24 mouse cellular contexts compared by ENCODE assay signal in genomic region chr19:24098691-24099090, GRCm38 (mm10).
DNase-seq lines count a peak whose midpoint lies in the region; ATAC-seq and TF ChIP-seq lines count a peak whose summit lies in the region.
"Had no signal": no experiment of that assay in that cellular context is flagged by ENCODE, and none has a peak within 500 bp of the region (broad histone marks: within the 10 kb centered on the region; RNA-seq: fewer than 3 reads in every experiment).

No protein-coding gene starts in this region.

- no peaks in the 10 kb centered on the region for H3K79me2 ChIP-seq in MEL (ENCODE audit: control insufficient read depth, insufficient read depth, low read length, poor library complexity)

- H3K27ac ChIP-seq in testis, adult 2 months (ENCODE audit: control insufficient read depth, insufficient read depth, low read depth, low read length), result 0 out of 2 replicates have a peak overlapping the region, but pooled peaks have one; percentile 3
- no peak overlapping the region for H3K27ac ChIP-seq in MEL (ENCODE audit: control insufficient read depth, low read depth, low read length)
- no peak overlapping the region for H3K27ac ChIP-seq in embryonic facial prominence, embryonic 14.5 days (replicated peaks; ENCODE audit: low read depth, low read length)
- H3K27ac ChIP-seq in forebrain, embryonic 10.5 days, result no peak overlapping the region
- H3K27ac ChIP-seq: embryonic facial prominence, embryonic 15.5 days; forebrain, embryonic 12.5 days; forebrain, embryonic 15.5 days; heart, embryonic 15.5 days; hindbrain, embryonic 10.5 days; hindbrain, embryonic 13.5 days; hindbrain, postnatal 0 days had no signal

- no peak for TF ChIP-seq CTCF in testis, adult 2 months (IDR thresholded peaks at IDR 0.05; ENCODE audit: control insufficient read depth, insufficient read depth, insufficient replicate concordance, low read depth, low read length)
- TF ChIP-seq CTCF in MEL (IDR thresholded peaks at IDR 0.05 in 2 of 3, conservative IDR thresholded peaks at IDR 0.05 in 1 of 3; ENCODE audit: control insufficient read depth in 1 of 3, insufficient read depth in 1 of 3, low read depth in 2 of 3, low read length in 3 of 3, poor library complexity in 1 of 3, severe bottlenecking in 1 of 3), result no peak

- DNase-seq in testis, postnatal 14 days (ENCODE audit: low spot score), result no peak
- DNase-seq in MEL (ENCODE audit: low read depth, low spot score), result peak; percentile 23
- peak; percentile 38 for DNase-seq in embryonic facial prominence, embryonic 14.5 days (ENCODE audit: low spot score)
- no peak for DNase-seq in natural killer cell, adult 2 months (ENCODE audit: low spot score in 2 of 2)
- DNase-seq in forebrain, embryonic 10.5 days (ENCODE audit: extremely low spot score, low spot score), result no peak
- DNase-seq in lung, postnatal 10 days, result no peak
- DNase-seq: adrenal gland, postnatal 36 days; cerebellum, adult 18-20 months; cerebellum, adult 9-10 months; cerebellum, postnatal 14 days; gastrocnemius, postnatal 25 days; heart, postnatal 36 days had no signal

- peaks cover 4% of the 10 kb centered on the region; the same call in 1 of the 2 replicates for H3K4me1 ChIP-seq in testis, adult 2 months (ENCODE audit: control insufficient read depth, insufficient read depth, low read length)
- H3K4me1 ChIP-seq in MEL (ENCODE audit: control insufficient read depth in 1 of 2, insufficient read depth in 2 of 2, low read length in 2 of 2), result peaks cover 0 to 5% of the 10 kb centered on the region in 2 experiments; a peak in 2 of 4 replicates
- H3K4me1 ChIP-seq in embryonic facial prominence, embryonic 14.5 days (ENCODE audit: control insufficient read depth, insufficient read depth, low read length), result no peaks in the 10 kb centered on the region
- H3K4me1 ChIP-seq in forebrain, embryonic 10.5 days, result peaks cover 3% of the 10 kb centered on the region; the same call in 1 of the 2 replicates
- H3K4me1 ChIP-seq: forebrain, embryonic 12.5 days; forebrain, embryonic 15.5 days; hindbrain, embryonic 10.5 days; hindbrain, embryonic 13.5 days had no signal

- no peaks in the 10 kb centered on the region for H3K9me3 ChIP-seq in MEL (replicated peaks; ENCODE audit: insufficient read depth, low read length)
- H3K9me3 ChIP-seq in embryonic facial prominence, embryonic 14.5 days (ENCODE audit: control insufficient read depth, low read length), result no peaks in the 10 kb centered on the region
- H3K9me3 ChIP-seq in forebrain, embryonic 10.5 days, result no peaks in the 10 kb centered on the region
- H3K9me3 ChIP-seq: embryonic facial prominence, embryonic 15.5 days; forebrain, embryonic 12.5 days; forebrain, embryonic 15.5 days; heart, embryonic 12.5 days; heart, embryonic 15.5 days; hindbrain, embryonic 10.5 days; hindbrain, embryonic 13.5 days had no signal

- H3K36me3 ChIP-seq in testis, adult 2 months (ENCODE audit: control insufficient read depth, insufficient read depth, low read length), result no peaks in the 10 kb centered on the region
- peaks cover 0 to 7% of the 10 kb centered on the region in 2 experiments; a peak in 2 of 4 replicates for H3K36me3 ChIP-seq in MEL (ENCODE audit: control insufficient read depth in 1 of 2, insufficient read depth in 2 of 2, low read length in 2 of 2)
- H3K36me3 ChIP-seq in embryonic facial prominence, embryonic 14.5 days (ENCODE audit: control insufficient read depth, insufficient read depth, low read length), result peaks cover 5% of the 10 kb centered on the region; the same call in 1 of the 2 replicates
- H3K36me3 ChIP-seq in forebrain, embryonic 10.5 days (replicated peaks), result peaks cover 89% of the 10 kb centered on the region

- TF ChIP-seq RAD21 in MEL (IDR thresholded peaks at IDR 0.05; ENCODE audit: low read depth, low read length), result no peak

- TF ChIP-seq EP300 in MEL (IDR thresholded peaks at IDR 0.05; ENCODE audit: low read depth in 1 of 2, low read length in 2 of 2), result peak; percentile 50 to 54; a peak in 2 of 4 replicates

- H3K27me3 ChIP-seq in testis, adult 2 months (ENCODE audit: control insufficient read depth, insufficient read depth, low read length), result no peaks in the 10 kb centered on the region
- no peaks in the 10 kb centered on the region for H3K27me3 ChIP-seq in MEL (ENCODE audit: control insufficient read depth in 1 of 2, insufficient read depth in 2 of 2, low read length in 2 of 2)
- H3K27me3 ChIP-seq in embryonic facial prominence, embryonic 14.5 days (replicated peaks; ENCODE audit: control insufficient read depth, insufficient read depth, low read length), result no peaks in the 10 kb centered on the region
- H3K27me3 ChIP-seq in forebrain, embryonic 10.5 days (ENCODE audit: poor library complexity, severe bottlenecking), result no peaks in the 10 kb centered on the region
- H3K27me3 ChIP-seq: embryonic facial prominence, embryonic 15.5 days; forebrain, embryonic 12.5 days; forebrain, embryonic 15.5 days; heart, embryonic 12.5 days; heart, embryonic 15.5 days; hindbrain, embryonic 13.5 days; Patski had no signal

- no peak for TF ChIP-seq POLR2A in testis, adult 2 months (IDR thresholded peaks at IDR 0.05; ENCODE audit: control insufficient read depth, low read depth, low read length)
- no peak for TF ChIP-seq POLR2A in MEL (IDR thresholded peaks at IDR 0.05; ENCODE audit: control insufficient read depth in 1 of 2, insufficient read depth in 1 of 2, low read depth in 1 of 2, low read length in 2 of 2, poor library complexity in 1 of 2)

- ATAC-seq in embryonic facial prominence, embryonic 14.5 days (ENCODE audit: low read depth), result peak; percentile 55; the same call in 1 of the 2 replicates
- ATAC-seq: CD4-positive, CD25-positive, alpha-beta regulatory T cell, adult 4 months; forebrain, embryonic 15.5 days; hindbrain, postnatal 0 days; inflammation-experienced regulatory T-cells, adult 6 months; Patski had no signal

- no peak overlapping the region for H3K9ac ChIP-seq in MEL (ENCODE audit: control insufficient read depth, low read depth, low read length, poor library complexity, severe bottlenecking)
- H3K9ac ChIP-seq in embryonic facial prominence, embryonic 14.5 days (ENCODE audit: low read depth, low read length), result no peak overlapping the region
- H3K9ac ChIP-seq: embryonic facial prominence, embryonic 15.5 days; forebrain, embryonic 12.5 days; forebrain, embryonic 15.5 days; heart, embryonic 12.5 days; heart, embryonic 15.5 days; hindbrain, embryonic 13.5 days had no signal

- WGBS in embryonic facial prominence, embryonic 14.5 days, result 58% methylated on average over 10 of the region's 10 CpGs
- WGBS in forebrain, embryonic 10.5 days, result 90% methylated on average over 10 of the region's 10 CpGs

- no peak overlapping the region for H3K4me2 ChIP-seq in embryonic facial prominence, embryonic 14.5 days (ENCODE audit: low read depth, low read length)
- H3K4me2 ChIP-seq: embryonic facial prominence, embryonic 15.5 days; forebrain, embryonic 12.5 days; forebrain, embryonic 15.5 days; heart, embryonic 12.5 days; heart, embryonic 15.5 days; hindbrain, embryonic 13.5 days had no signal

- no peak overlapping the region for H3K4me3 ChIP-seq in testis, adult 2 months (ENCODE audit: control insufficient read depth, low read depth, low read length)
- H3K4me3 ChIP-seq in MEL (ENCODE audit: control insufficient read depth in 1 of 2, insufficient read depth in 1 of 2, low read depth in 2 of 2, low read length in 2 of 2), result no peak overlapping the region
- no peak overlapping the region for H3K4me3 ChIP-seq in embryonic facial prominence, embryonic 14.5 days (ENCODE audit: low read depth, low read length)
- H3K4me3 ChIP-seq in forebrain, embryonic 10.5 days, result no peak overlapping the region
- H3K4me3 ChIP-seq: embryonic facial prominence, embryonic 15.5 days; forebrain, embryonic 12.5 days; forebrain, embryonic 15.5 days; heart, embryonic 12.5 days; heart, embryonic 15.5 days; hindbrain, embryonic 10.5 days; hindbrain, embryonic 13.5 days had no signal

TF ChIP-seq in MEL, 35 proteins besides CTCF, POLR2A, EP300 and RAD21:
- no peak for TF ChIP-seq HCFC1 (IDR thresholded peaks at IDR 0.05; ENCODE audit: low read depth, low read length)
- TF ChIP-seq SIN3A (IDR thresholded peaks at IDR 0.05; ENCODE audit: low read length), result no peak
- TF ChIP-seq ZNF384 (IDR thresholded peaks at IDR 0.05; ENCODE audit: low read depth, low read length), result 0 out of 2 replicates have a peak, but pooled peaks have one; percentile 60
- peak; percentile 51 for TF ChIP-seq GATA1 (IDR thresholded peaks at IDR 0.05; ENCODE audit: low read depth, low read length)
- 0 out of 2 replicates have a peak, but pooled peaks have one; percentile 26 for TF ChIP-seq JUND (IDR thresholded peaks at IDR 0.05; ENCODE audit: low read depth, low read length)
- 0 out of 2 replicates have a peak, but pooled peaks have one; percentile 12 for TF ChIP-seq ETS1 (IDR thresholded peaks at IDR 0.05; ENCODE audit: low read depth, low read length)

Comparison
In these comparisons a context has a peak if more than half of its experiments do, and no peak if none do; other contexts are left out.
1. DNase-seq: peak in MEL (single experiment) and embryonic facial prominence, embryonic 14.5 days (single experiment); none in testis, postnatal 14 days (single experiment), natural killer cell, adult 2 months (0 of 2), forebrain, embryonic 10.5 days (single experiment) and lung, postnatal 10 days (single experiment).